Mouse (Mus musculus) CD4-positive, CD25-positive, alpha-beta regulatory T cell, adult 9 weeks (primary cell): ENCODE data around the gene Lamb2. TPM values are rescaled to one million over a fixed set of nuclear protein-coding genes. Genes with fewer than 3 reads are reported as not detected.

Experiments used
- polyA plus RNA-seq: library from polyadenylated mRNA; unstranded; fragments of 100-300 nt; shearing (Covaris generic); gene quantifications from one replicate; pipeline ENCODE4 v1.2.1, GENCODE M21; 2017

Gene Lamb2
- 0.16 TPM for polyA plus RNA-seq

DNA sequence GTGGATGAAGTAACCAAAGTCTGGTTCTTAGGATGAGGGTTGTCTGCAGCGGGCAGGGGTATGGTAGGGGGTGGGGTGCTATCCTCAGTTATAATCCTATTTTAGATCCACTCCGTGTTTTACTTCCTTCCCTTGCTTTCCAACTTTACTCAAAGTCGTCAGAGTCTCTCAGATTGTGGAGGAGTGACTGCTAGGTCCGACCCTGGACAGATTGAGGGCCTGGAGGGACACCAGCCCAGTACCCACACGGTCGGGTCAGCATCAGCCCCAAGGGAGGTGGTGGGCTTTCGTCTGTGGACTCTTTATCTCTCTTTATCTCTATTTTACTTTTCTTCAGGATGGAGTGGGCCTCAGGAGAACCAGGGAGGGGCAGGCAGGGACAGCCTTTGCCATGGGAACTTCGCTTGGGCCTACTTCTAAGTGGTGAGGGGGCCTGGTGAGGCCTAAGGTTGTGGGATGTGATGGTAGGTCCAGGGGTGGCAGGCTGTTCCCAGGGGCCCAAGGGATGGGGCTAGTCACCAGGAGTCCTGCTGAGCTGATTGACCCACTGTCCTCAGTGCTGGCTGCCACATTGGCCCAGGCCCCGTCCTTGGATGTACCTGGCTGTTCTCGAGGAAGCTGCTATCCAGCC lies at the start of gene Lamb2:
Gene Lamb2, plus strand, starts transcription at position 16 of the 631 bp plus-strand sequence.

DNA sequence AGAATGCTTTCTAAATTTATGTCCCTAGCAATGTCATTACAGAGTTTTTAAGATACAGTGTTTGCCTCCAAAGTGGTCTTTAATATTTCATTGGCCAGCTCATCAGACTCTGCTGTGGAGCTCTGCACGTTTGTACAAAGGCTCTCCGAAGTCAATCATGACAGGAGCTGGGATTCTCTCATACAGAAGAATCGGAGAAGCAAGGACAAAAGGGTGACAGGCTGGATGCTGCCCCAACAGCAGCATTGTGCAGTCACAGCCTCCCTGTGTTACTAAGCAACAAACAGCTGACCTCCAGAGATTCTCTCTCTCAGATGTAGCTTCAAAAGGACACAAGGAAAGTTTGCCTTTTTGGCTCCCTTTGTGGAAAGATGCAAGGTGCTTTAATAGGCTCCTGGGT lies 43.4 kb upstream of the Lamb2 start, which contains the start of gene BC048562:
Gene BC048562, plus strand, starts transcription at position 301 of the 400 bp plus-strand sequence.

DNA sequence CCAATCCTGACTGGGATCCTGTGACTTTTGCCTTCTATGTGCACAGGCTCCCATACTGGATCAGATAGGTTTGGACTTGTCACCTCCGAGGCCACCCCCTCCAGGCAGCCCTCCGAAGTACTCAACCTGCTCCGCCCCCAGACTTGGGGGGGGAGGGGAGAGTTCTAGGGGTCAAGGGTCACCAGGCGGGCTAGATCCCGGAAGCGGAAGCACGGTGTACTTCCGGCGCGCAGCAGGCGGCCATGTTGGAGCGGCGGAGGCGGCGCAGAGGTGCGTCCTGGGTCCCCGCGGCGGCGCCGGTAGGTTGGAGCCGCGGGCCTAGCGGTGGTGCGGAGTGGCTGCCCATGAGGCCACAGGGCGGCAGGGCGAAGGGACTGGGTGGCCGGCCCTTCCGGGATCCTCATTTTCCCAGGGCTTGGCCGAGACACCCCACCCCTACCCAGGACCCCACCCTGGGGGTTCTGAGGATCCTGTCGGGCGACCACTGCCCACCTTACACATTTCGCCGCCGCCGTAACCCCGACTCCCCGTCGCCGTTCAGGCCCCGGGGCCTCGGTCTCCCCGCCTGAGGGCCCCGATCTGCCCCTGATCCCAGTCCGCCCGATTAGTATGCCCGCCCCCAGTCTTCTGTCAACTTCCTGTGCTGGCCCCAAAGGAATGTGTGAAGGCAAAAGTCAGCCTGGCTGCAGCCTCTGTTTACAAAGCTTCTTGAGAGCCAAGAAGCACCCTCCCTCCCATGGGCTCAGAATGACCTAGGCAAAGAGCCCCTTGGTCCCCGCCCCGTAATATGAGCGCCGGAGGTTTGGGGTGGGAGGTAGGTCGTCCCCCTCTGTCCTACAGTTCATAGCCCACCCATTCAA lies 19.0 kb upstream of the Lamb2 start, which contains the start of gene Ccdc71:
Gene Ccdc71, plus strand, starts transcription at position 209 of the 860 bp plus-strand sequence.

DNA sequence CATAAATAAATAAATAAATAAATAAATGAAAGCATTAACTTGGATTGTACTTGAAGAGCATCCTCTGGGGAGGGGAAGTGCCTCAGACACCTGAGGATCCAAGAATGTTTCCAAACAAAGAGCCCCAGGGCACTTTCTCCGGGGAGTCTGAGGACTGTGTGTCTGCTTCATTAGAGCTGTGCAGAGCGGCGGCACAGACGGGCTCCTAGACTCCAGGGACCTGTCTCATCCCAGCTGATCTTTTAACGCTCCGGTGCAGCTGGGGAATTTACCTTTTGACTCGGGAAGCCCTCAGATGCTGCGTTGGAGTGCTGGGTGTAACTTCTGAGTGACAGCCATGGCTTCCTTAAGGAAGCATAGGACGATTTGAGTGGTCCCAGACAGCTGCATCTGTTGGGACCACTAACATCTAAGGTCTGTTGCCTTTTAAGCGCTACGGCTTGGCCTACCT lies 18.3 kb upstream of the Lamb2 start, which contains the start of gene Klhdc8b:
Gene Klhdc8b, minus strand, starts transcription at position 401 of the 451 bp plus-strand sequence.

DNA sequence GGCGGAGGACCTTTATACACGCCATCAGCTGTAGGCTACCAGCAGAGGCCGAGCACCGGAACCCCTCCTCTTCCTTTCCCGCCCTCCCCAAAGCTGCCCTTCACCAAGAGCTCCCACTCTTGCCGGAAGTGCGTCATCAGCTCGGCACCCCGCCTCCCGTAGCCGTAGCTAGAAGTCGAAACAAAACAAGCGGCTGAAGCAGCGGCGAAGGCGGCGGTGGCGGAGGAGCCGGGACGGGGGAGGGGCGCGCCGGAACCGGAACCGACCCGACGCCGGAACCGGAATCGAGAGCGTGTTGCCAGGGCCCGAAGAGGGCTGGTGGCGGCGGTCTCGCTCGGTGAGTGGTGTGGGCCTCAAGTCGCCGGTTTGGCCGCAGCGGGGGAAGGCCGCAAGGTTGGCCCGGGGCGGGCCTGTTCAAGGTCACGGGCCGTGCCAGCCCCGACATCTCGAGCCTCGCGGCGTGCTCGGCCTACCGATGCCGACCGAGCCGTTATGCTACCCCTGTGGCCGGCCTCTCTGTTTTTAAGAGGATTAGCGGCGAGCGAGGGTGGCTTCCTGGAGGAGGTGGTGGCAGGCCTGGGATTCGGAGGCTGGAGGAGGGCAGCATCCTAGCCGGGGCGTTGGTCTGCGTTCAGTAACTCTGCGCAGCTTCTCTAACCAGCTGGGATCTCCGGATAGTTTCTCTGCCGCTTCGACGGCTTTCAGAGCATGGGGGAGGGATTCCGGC lies 11.2 kb downstream of the Lamb2 start, which contains the start of gene Usp19:
Gene Usp19, plus strand, starts transcription at position 44 of the 727 bp plus-strand sequence.

DNA sequence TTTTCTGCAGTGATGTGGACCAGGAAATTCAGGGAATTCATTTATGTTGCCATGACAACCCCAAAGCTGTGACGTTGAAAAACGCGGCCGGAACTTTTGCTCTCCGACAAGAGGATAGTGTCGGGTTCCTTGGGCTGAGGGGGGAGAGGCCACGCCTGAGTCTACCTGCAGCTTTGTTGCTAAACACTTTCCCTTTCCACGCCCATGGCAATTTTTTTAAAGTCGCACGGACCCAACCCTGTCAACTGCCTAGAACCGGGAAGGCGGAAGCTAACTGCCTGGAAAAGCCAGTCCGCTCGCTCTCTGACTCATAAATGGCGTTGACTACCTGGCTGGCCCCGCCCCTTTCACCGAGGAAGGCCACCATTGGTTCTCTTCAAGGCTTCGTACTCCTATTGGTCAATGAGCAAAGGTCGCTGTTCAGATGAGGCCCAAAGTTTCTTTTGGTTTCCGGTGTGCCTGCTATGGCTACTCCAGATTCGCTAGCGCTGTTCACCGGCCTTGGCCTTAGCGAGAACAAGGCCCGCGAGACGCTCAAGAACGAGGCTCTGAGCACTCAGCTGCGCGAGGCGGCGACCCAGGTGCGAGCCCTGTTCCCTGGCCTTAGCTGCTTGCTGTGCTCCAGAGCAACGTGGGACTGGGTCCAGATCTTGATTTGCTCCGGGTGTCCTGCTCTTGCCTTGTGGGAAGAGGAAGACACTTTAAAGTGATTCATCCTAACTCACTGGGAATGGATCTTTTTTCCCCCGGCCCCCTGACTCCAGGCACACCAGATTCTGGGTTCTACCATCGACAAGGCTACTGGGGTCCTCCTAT lies 28.3 kb downstream of the Lamb2 start, which contains the start of gene Qars:
Gene Qars, plus strand, starts transcription at position 88 of the 816 bp plus-strand sequence.

DNA sequence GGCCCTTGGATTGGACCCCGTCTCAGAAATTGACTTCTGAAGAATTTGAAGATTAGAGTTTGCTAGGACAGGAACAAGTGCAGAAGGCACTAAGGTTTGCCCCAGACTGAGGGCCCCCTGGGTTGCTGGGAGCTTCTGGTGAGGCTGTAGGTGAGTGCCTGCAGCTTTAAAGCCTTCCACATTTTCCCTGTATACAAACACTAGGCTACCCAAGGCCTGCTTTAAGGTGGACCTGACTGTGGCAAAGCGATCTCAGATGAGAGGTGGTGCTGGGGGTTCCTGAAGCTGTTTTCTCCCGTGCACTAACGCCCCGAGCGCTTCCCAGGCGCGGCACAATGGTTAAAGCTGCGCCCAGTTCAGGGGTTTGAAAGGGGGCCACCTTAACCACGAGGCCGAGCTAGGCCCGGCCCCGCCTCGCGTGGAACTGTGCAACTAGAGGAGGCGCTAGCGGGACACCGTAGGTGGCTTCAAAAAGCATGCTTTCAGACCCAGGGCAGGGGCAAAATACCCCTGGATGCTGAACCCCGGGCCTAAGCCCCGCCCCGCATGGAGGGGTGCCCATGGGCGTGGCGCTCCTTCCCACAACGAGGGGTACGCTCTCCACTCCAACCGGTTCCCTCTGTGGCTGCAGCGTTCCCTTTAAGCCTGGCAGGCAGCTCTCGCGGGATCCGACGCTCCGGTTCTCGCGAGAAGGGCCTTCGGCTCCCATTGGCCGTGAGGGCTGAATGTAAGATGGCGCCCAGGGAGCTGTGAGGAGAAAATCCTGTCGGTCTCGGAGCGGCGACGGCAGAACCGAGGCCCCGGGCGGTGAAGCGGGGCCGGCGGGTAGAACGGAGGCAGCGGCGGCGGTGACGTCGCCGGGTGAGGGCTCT lies 37.1 kb downstream of the Lamb2 start, which contains the start of gene Qrich1:
Gene Qrich1, plus strand, starts transcription at position 427 of the 872 bp plus-strand sequence.

Other genes with a start within 250 kb of the Lamb2 start
- 5.1 TPM for gene Dag1, start 215.8 kb upstream of the Lamb2 start, polyA plus RNA-seq
- 2.9 TPM for gene Nicn1, start 189.3 kb upstream of the Lamb2 start, polyA plus RNA-seq
- gene Amt, start 182.9 kb upstream of the Lamb2 start, polyA plus RNA-seq, result 0.35 TPM
- gene Rhoa, start 173.6 kb upstream of the Lamb2 start, polyA plus RNA-seq, result 307 TPM
- gene Tcta, start 173.6 kb upstream of the Lamb2 start, polyA plus RNA-seq, result 19.7 TPM
- 765 TPM for gene Gpx1, start 140.8 kb upstream of the Lamb2 start, polyA plus RNA-seq
- 152 TPM for gene Usp4, start 131.9 kb upstream of the Lamb2 start, polyA plus RNA-seq
- 2.8 TPM for gene 1700102P08Rik, start 86.9 kb upstream of the Lamb2 start, polyA plus RNA-seq
- not detected for gene Ccdc36, start 51.3 kb upstream of the Lamb2 start, polyA plus RNA-seq
- gene BC048562, start 43.3 kb upstream of the Lamb2 start, polyA plus RNA-seq, result not detected
- 51.6 TPM for gene Ccdc71, start 19.2 kb upstream of the Lamb2 start, polyA plus RNA-seq
- gene Klhdc8b, start 18.2 kb upstream of the Lamb2 start, polyA plus RNA-seq, result 3.6 TPM
- gene Usp19, start 10.9 kb downstream of the Lamb2 start, polyA plus RNA-seq, result 138 TPM
- gene Qars, start 28.0 kb downstream of the Lamb2 start, polyA plus RNA-seq, result 129 TPM
- gene Qrich1, start 37.1 kb downstream of the Lamb2 start, polyA plus RNA-seq, result 144 TPM
- 122 TPM for gene Impdh2, start 80.5 kb downstream of the Lamb2 start, polyA plus RNA-seq
- gene Ndufaf3, start 87.7 kb downstream of the Lamb2 start, polyA plus RNA-seq, result 77.9 TPM
- gene Dalrd3, start 90.2 kb downstream of the Lamb2 start, polyA plus RNA-seq, result 131 TPM
- gene Wdr6, start 99.0 kb downstream of the Lamb2 start, polyA plus RNA-seq, result 90.3 TPM
- gene P4htm, start 117.9 kb downstream of the Lamb2 start, polyA plus RNA-seq, result 16.3 TPM
- gene Arih2, start 169.7 kb downstream of the Lamb2 start, polyA plus RNA-seq, result 54.4 TPM
- gene Slc25a20, start 182.4 kb downstream of the Lamb2 start, polyA plus RNA-seq, result 68.6 TPM
- gene Prkar2a, start 209.6 kb downstream of the Lamb2 start, polyA plus RNA-seq, result 3.9 TPM